Mouse (Mus musculus): Measurements from ENCODE around the gene Atg5. TPM values are rescaled to one million over a fixed set of nuclear protein-coding genes. Genes with fewer than 3 reads are reported as not detected.

Atg5 gene
- total RNA-seq, 1 experiment from 2014 or later = 36.6 TPM

GRCm38 (mm10) chr10:44340928-44341327 lies 72.8 kb downstream of the Atg5 start:
- no peak for ATAC-seq (replicated peaks; ENCODE audit: insufficient number of reproducible peaks, low FRiP score, low TSS enrichment, poor library complexity, severe bottlenecking)

- peak; percentile 50; the same call in 1 of the 2 replicates for ATAC-seq (replicated peaks; ENCODE audit: insufficient number of reproducible peaks, low FRiP score, low TSS enrichment, poor library complexity, severe bottlenecking)
These were observed 73.8 kb downstream of the Atg5 start for GRCm38 (mm10) chr10:44341826-44342521.

GRCm38 (mm10) chr10:44343351-44343750 lies 75.2 kb downstream of the Atg5 start:
- no peak for ATAC-seq (replicated peaks; ENCODE audit: insufficient number of reproducible peaks, low FRiP score, low TSS enrichment, poor library complexity, severe bottlenecking)

GRCm38 (mm10) chr10:44347549-44348172 lies 79.5 kb downstream of the Atg5 start:
- no peak for ATAC-seq (replicated peaks; ENCODE audit: insufficient number of reproducible peaks, low FRiP score, low TSS enrichment, poor library complexity, severe bottlenecking)

- no peak for ATAC-seq (replicated peaks; ENCODE audit: insufficient number of reproducible peaks, low FRiP score, low TSS enrichment, poor library complexity, severe bottlenecking)
These were observed 80.6 kb downstream of the Atg5 start for GRCm38 (mm10) chr10:44348474-44349415.

- no peak for ATAC-seq (replicated peaks; ENCODE audit: insufficient number of reproducible peaks, low FRiP score, low TSS enrichment, poor library complexity, severe bottlenecking)
These were observed 85.3 kb downstream of the Atg5 start for GRCm38 (mm10) chr10:44353467-44353866.

- ATAC-seq (replicated peaks; ENCODE audit: insufficient number of reproducible peaks, low FRiP score, low TSS enrichment, poor library complexity, severe bottlenecking) = no peak
These were observed 86.2 kb downstream of the Atg5 start for GRCm38 (mm10) chr10:44354393-44354792.

GRCm38 (mm10) chr10:44355216-44355615 lies 87.1 kb downstream of the Atg5 start:
- ATAC-seq (replicated peaks; ENCODE audit: insufficient number of reproducible peaks, low FRiP score, low TSS enrichment, poor library complexity, severe bottlenecking) = no peak

- ATAC-seq (replicated peaks; ENCODE audit: insufficient number of reproducible peaks, low FRiP score, low TSS enrichment, poor library complexity, severe bottlenecking) = no peak
These were observed 88.5 kb downstream of the Atg5 start for GRCm38 (mm10) chr10:44356625-44357024.

GRCm38 (mm10) chr10:44357316-44357715 lies 89.2 kb downstream of the Atg5 start:
- ATAC-seq (replicated peaks; ENCODE audit: insufficient number of reproducible peaks, low FRiP score, low TSS enrichment, poor library complexity, severe bottlenecking) = no peak

GRCm38 (mm10) chr10:44358816-44359215 lies 90.7 kb downstream of the Atg5 start:
- no peak for ATAC-seq (replicated peaks; ENCODE audit: insufficient number of reproducible peaks, low FRiP score, low TSS enrichment, poor library complexity, severe bottlenecking)

- ATAC-seq (replicated peaks; ENCODE audit: insufficient number of reproducible peaks, low FRiP score, low TSS enrichment, poor library complexity, severe bottlenecking) = no peak
These were observed 92.5 kb downstream of the Atg5 start for GRCm38 (mm10) chr10:44360632-44361031.

GRCm38 (mm10) chr10:44362435-44362834 lies 94.3 kb downstream of the Atg5 start:
- ATAC-seq (replicated peaks; ENCODE audit: insufficient number of reproducible peaks, low FRiP score, low TSS enrichment, poor library complexity, severe bottlenecking) = no peak

GRCm38 (mm10) chr10:44362846-44363245 lies 94.7 kb downstream of the Atg5 start:
- ATAC-seq (replicated peaks; ENCODE audit: insufficient number of reproducible peaks, low FRiP score, low TSS enrichment, poor library complexity, severe bottlenecking) = no peak

GRCm38 (mm10) chr10:44366186-44366585 lies 98.0 kb downstream of the Atg5 start:
- ATAC-seq (replicated peaks; ENCODE audit: insufficient number of reproducible peaks, low FRiP score, low TSS enrichment, poor library complexity, severe bottlenecking) = no peak

- ATAC-seq (replicated peaks; ENCODE audit: insufficient number of reproducible peaks, low FRiP score, low TSS enrichment, poor library complexity, severe bottlenecking) = no peak
These were observed 98.9 kb downstream of the Atg5 start for GRCm38 (mm10) chr10:44367043-44367442.

GRCm38 (mm10) chr10:44368596-44368995 lies 100.4 kb downstream of the Atg5 start:
- ATAC-seq (replicated peaks; ENCODE audit: insufficient number of reproducible peaks, low FRiP score, low TSS enrichment, poor library complexity, severe bottlenecking) = no peak

GRCm38 (mm10) chr10:44370666-44371065 lies 102.5 kb downstream of the Atg5 start:
- no peak for ATAC-seq (replicated peaks; ENCODE audit: insufficient number of reproducible peaks, low FRiP score, low TSS enrichment, poor library complexity, severe bottlenecking)

- ATAC-seq (replicated peaks; ENCODE audit: insufficient number of reproducible peaks, low FRiP score, low TSS enrichment, poor library complexity, severe bottlenecking) = no peak
These were observed 104.1 kb downstream of the Atg5 start for GRCm38 (mm10) chr10:44372210-44372609.

All from monocyte, adult 5-6 weeks (primary cell).